ENCODE assay signal across 16 mouse cellular contexts in the genomic region with DNA sequence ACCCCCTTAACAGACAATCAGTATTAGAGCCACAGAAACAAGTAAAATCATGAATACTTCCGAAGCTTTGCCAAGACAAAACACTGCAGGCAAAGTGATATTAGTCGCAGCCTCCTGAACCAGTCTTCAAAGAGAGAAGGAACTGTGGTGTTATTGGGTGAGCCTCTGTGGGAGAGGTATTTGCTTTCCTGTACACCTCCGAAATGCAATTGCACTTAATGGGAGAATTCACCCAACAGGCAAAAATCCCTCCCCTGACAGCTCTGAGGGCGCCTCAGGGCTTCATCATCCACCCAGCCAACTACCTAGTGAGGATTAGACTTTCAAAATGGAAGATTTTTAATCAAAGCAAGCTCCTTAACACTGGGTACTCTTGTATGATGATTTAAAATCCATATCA.
"Had no signal": no experiment of that assay in that cellular context is flagged by ENCODE, and none has a peak within 500 bp of the region (broad histone marks: within the 10 kb centered on the region; RNA-seq: fewer than 3 reads in every experiment).

No protein-coding gene starts in this region.

- DNase-seq: retina, postnatal 1 day; right cerebral cortex, adult 18-20 months; right cerebral cortex, postnatal 14 days; right cerebral cortex, postnatal 25 days; right cerebral cortex, postnatal 4 days; spleen, adult 18-20 months; thymus, adult 18-20 months; thymus, adult 2 months; thymus, postnatal 14 days; thymus, postnatal 25 days; thymus, postnatal 36 days; thymus, postnatal 4 days had no signal

- H3K27ac ChIP-seq: neural tube, embryonic 13.5 days; neural tube, embryonic 15.5 days; stomach, embryonic 15.5 days; stomach, postnatal 0 days had no signal

- H3K27me3 ChIP-seq: neural tube, embryonic 13.5 days; neural tube, embryonic 15.5 days; stomach, embryonic 15.5 days had no signal

- H3K9ac ChIP-seq: neural tube, embryonic 13.5 days; neural tube, embryonic 15.5 days; stomach, embryonic 15.5 days had no signal

- H3K4me2 ChIP-seq: neural tube, embryonic 13.5 days; neural tube, embryonic 15.5 days; stomach, embryonic 15.5 days had no signal

- H3K4me3 ChIP-seq: neural tube, embryonic 13.5 days; neural tube, embryonic 15.5 days; stomach, embryonic 15.5 days had no signal

- H3K36me3 ChIP-seq: neural tube, embryonic 13.5 days; neural tube, embryonic 15.5 days; stomach, embryonic 15.5 days had no signal

- H3K4me1 ChIP-seq: neural tube, embryonic 13.5 days; neural tube, embryonic 15.5 days; stomach, embryonic 15.5 days had no signal

- H3K9me3 ChIP-seq: neural tube, embryonic 13.5 days; neural tube, embryonic 15.5 days; stomach, embryonic 15.5 days had no signal
